Mouse (Mus musculus) lung, postnatal 10 days (tissue): ENCODE data around the gene Xpr1.

ENCODE experiments used
- DNase-seq: peaks from one replicate; pipeline ENCODE4 v3.0.0; 2021

Gene Xpr1

GRCm38 (mm10) chr1:155400056-155400455, 17.2 kb downstream of the Xpr1 start:
- DNase-seq, result no peak

- DNase-seq, result no peak
Measured at GRCm38 (mm10) chr1:155394829-155395228, 22.4 kb downstream of the Xpr1 start.

GRCm38 (mm10) chr1:155394021-155394420, 23.2 kb downstream of the Xpr1 start:
- no peak for DNase-seq

- no peak for DNase-seq
Measured at GRCm38 (mm10) chr1:155392825-155393224, 24.4 kb downstream of the Xpr1 start.

- no peak for DNase-seq
Measured at GRCm38 (mm10) chr1:155391537-155391936, 25.7 kb downstream of the Xpr1 start.

GRCm38 (mm10) chr1:155388418-155388817, 28.8 kb downstream of the Xpr1 start:
- no peak for DNase-seq

- no peak for DNase-seq
Measured at GRCm38 (mm10) chr1:155386551-155386950, 30.7 kb downstream of the Xpr1 start.

GRCm38 (mm10) chr1:155383319-155384302, 33.6 kb downstream of the Xpr1 start:
- DNase-seq, result no peak

- no peak for DNase-seq
Measured at GRCm38 (mm10) chr1:155381931-155382330, 35.3 kb downstream of the Xpr1 start.

GRCm38 (mm10) chr1:155379289-155379688, 37.9 kb downstream of the Xpr1 start:
- DNase-seq, result no peak

GRCm38 (mm10) chr1:155372821-155373220, 44.4 kb downstream of the Xpr1 start:
- no peak for DNase-seq

GRCm38 (mm10) chr1:155370075-155370658, 47.0 kb downstream of the Xpr1 start:
- DNase-seq, result no peak

GRCm38 (mm10) chr1:155366366-155366765, 50.8 kb downstream of the Xpr1 start:
- no peak for DNase-seq

GRCm38 (mm10) chr1:155361502-155362126, 55.6 kb downstream of the Xpr1 start:
- no peak for DNase-seq

- DNase-seq, result no peak
Measured at GRCm38 (mm10) chr1:155353096-155353495, 64.1 kb downstream of the Xpr1 start.

GRCm38 (mm10) chr1:155351527-155351926, 65.7 kb downstream of the Xpr1 start:
- DNase-seq, result no peak

GRCm38 (mm10) chr1:155348491-155348890, 68.7 kb downstream of the Xpr1 start:
- DNase-seq, result no peak

- no peak for DNase-seq
Measured at GRCm38 (mm10) chr1:155347339-155347738, 69.9 kb downstream of the Xpr1 start.

- no peak for DNase-seq
Measured at GRCm38 (mm10) chr1:155344019-155344418, 73.2 kb downstream of the Xpr1 start.

GRCm38 (mm10) chr1:155339622-155340021, 77.6 kb downstream of the Xpr1 start:
- no peak for DNase-seq

- DNase-seq, result no peak
Measured at GRCm38 (mm10) chr1:155337315-155337714, 79.9 kb downstream of the Xpr1 start.

- DNase-seq, result no peak
Measured at GRCm38 (mm10) chr1:155335963-155336362, 81.3 kb downstream of the Xpr1 start.

- peak; percentile 61 for DNase-seq
Measured at GRCm38 (mm10) chr1:155322183-155322582, 95.0 kb downstream of the Xpr1 start.
